Mouse (Mus musculus) cerebellum, adult 11-12 months (tissue): ENCODE results near the gene Def8.
"Not testable (repeated sequence)": the region's sequence is repeated elsewhere in the genome, so short reads cannot be mapped to it uniquely, and the experiment has no call there.

Source experiments
- DNase-seq: peaks from one replicate; pipeline ENCODE4 v3.0.0; 2022

Gene Def8

DNA sequence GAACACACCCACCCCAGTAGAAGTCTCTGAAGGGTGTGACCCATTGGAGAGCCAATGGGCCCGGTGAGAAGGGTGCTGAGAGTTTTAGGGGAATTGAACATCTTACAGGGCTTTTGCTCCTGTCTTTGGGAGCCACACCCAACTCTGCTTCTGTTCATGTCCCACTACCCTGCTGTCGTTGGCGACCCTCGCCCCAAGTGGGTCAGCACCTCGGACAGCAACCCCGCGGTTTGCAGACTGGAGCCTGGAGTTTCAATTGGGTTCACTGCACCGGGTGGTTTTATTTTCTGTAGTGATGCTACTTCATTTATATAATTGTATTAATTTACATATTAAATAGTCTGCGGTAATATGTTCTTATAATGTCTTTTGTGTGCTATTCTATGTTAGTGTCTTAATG, 9.1 kb upstream of the Def8 start:
- DNase-seq = no peak

DNA sequence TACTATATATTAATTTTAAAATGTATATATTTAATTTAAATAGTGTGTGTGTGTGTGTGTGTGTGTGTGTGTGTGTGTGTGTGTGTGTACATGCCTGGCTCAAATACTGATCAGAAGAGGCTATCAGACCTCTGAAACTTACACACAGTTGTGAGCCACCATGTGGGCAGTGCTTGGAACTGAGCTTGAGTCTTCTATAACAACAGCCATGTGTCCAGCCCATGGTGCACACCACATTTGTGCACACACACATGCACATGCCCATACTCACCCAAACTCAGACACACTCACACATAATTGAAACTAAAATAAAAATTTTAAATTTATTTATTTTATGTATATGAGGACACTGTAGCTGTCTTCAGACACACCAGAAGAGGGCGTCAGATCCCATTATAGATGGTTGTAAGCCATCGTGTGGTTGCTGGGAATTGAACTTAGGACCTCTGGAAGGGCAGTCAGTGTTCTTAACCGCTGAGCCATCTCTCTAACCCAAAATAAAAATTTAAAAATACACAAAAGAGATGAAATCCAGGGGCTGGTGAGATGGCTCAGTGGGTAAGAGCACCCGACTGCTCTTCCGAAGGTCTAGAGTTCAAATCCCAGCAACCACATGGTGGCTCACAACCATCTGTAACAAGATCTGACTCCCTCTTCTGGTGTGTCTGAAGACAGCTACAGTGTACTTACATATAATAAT, 8.2 kb upstream of the Def8 start:
- not testable (repeated sequence) for DNase-seq

DNA sequence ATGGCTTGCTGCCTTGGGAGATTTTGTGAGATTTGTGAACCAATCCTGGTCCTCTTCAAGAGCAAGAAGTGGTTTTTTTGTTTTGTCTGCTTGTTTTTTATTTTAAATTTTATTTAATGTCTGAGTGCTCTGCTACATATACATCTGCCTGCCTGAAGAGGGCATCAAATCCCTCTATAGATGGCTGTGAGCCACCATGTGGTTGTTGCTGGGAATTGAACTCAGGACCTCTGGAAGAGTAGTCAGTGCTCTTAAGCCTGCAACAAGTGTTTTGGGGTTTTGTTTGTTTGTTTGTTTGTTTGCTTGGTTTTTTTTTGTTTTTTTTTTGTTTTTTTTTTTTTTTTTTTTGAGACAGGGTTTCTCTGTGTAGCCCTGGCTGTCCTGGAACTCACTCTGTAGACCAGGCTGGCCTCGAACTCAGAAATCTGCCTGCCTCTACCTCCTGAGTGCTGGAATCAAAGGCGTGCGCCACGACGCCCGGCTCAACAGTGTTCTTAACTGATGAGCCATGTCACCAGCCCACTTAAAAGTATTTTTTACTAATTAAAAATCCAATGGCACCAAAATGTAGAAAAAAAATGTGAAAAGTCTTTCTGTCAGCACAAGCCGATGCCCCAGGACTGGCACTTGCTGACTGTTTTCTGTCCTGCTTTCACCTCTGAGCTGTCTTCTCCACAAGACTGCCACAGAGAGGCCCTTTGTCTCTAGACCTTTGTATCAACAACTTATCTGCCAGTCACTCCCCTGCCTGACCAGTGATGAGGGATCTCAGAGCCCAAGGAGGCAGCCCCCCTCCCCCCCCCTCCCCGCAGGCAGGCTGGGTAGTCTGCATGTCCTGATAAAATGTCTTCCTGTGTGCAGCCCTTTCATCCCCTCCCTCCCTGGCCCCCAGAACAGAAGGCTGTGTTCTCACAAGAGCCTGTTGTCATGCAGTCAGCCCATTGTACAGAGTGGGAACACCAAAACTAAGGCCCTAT, 7.1 kb upstream of the Def8 start:
- no peak for DNase-seq

DNA sequence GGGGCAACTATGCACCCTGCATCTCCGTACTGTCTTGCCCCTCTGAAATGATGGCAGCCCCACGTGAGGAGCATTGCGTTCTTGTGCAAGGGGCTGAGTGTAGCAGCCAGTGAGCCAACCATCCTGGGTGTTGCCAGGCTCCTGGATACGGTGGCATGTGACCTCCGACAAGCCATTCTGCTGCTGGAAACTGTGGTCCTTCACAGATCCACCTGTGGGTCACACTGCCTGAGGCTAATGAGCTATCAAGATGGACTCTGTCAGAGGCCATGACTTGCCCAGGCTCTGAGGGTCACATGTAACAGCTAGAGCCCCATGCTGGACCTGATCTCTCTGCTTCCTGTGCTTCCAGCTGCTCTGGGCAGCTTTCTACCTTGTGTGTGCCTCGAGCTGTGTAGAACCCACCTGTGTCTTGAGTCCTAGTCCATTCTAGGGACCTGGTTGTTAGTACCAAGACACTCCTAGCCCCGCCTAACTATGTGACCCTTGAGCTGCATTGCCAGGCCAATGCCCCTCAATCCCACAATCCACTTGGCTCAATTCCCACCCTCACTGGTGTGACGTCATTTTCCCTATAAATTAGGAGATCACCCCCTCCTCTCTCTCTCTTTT, 6.3 kb upstream of the Def8 start:
- no peak for DNase-seq

DNA sequence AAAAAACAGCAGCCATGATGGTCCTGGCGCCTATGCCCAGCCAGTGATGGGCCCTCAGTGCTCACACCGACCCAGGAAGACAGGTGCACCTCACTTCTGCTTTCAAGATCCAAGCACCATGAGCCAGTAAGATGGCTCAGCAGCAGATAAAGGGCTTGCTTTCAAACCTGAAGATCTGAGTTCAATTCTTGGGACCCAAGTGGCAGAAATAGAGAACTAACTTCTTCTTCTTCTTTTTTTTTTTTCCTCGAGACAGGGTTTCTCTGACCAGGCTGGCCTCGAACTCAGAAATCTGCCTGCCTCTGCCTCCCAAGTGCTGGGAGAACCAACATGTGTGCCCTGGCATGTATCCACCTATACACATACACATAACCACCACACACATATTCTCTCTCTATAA, 3.6 kb upstream of the Def8 start:
- DNase-seq = no peak

DNA sequence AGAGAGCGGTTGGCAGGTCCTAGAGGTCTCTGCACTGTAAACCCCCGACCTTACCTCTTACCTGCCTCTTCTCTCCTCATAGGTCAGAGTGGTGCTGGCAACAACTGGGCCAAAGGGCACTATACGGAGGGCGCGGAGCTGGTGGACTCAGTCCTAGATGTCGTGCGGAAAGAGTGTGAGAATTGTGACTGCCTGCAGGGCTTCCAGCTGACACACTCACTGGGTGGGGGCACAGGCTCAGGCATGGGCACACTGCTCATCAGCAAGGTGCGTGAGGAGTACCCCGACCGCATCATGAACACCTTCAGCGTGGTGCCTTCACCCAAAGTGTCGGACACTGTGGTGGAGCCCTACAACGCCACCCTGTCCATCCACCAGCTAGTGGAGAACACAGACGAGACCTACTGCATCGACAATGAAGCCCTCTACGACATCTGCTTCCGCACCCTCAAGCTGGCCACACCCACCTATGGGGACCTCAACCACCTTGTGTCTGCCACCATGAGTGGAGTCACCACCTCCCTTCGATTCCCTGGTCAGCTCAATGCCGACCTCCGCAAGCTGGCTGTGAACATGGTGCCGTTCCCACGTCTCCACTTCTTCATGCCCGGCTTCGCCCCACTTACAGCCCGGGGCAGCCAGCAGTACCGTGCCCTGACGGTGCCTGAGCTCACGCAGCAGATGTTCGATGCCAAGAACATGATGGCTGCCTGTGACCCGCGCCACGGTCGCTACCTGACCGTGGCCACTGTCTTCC, 2.6 kb upstream of the Def8 start:
- DNase-seq = no peak

DNA sequence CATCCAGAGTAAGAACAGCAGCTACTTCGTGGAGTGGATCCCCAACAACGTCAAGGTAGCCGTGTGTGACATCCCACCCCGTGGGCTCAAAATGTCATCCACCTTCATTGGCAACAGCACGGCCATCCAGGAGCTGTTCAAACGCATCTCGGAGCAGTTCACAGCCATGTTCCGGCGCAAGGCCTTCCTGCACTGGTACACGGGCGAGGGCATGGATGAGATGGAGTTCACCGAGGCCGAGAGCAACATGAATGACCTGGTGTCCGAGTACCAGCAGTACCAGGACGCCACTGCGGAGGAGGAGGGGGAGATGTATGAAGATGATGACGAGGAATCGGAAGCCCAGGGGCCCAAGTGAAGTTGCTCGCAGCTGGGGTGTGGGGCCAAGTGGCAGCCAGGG, 2.0 kb upstream of the Def8 start:
- no peak for DNase-seq

DNA sequence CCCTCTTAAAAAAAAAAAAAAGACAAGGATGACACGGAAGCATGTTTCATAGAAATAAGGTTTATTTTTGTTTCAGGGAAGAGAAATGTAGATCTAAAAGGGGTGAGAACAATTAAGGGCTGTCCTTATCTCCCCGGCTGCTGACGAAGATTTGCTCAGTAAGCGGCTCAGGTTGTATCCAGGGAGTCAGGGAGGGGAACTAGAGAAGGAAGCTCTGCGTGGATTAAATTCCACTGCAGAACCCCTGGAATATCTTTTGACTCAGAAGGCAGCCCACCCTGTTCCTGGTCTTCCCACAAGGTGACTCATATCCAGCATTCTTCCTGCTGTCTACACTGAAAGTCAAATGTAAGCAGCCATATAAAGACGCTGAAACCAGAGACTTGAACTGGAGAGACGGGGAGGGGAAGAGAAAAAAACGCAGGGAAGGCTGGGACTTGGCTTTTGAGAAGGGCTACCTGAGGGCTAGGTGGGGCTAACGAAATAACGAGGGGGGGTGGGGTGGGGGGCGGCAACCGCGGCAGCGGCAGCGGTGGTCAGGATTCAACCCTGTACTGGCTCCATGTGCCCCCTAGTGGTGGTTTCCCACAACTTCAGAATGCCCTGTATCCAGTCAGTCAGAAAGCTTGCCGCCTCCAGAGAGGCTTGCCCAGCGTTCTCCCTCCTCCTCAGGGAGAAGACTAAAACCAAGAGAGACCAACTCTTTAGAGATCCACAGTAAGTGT, 1.1 kb upstream of the Def8 start:
- peak; percentile 75 for DNase-seq

DNA sequence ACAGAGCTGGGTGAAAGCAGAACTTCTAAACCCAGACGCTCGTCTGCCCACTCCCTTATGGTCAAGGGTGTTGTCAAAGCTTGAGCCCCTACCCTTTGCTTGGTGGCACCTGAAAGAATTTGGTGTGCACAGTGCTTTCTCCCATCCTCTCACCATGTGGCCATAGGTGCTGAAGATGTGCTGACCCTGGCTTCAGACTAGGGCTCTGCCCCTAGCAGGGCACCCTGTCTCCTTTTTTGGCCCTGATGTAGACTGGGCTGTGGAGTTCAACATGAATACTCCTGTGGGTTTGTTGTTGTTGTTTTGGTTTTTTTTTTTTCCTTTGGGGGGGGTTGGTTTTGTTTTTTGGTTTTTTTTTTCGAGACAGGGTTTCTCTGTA, 557 bp upstream of the Def8 start:
- no peak for DNase-seq

DNA sequence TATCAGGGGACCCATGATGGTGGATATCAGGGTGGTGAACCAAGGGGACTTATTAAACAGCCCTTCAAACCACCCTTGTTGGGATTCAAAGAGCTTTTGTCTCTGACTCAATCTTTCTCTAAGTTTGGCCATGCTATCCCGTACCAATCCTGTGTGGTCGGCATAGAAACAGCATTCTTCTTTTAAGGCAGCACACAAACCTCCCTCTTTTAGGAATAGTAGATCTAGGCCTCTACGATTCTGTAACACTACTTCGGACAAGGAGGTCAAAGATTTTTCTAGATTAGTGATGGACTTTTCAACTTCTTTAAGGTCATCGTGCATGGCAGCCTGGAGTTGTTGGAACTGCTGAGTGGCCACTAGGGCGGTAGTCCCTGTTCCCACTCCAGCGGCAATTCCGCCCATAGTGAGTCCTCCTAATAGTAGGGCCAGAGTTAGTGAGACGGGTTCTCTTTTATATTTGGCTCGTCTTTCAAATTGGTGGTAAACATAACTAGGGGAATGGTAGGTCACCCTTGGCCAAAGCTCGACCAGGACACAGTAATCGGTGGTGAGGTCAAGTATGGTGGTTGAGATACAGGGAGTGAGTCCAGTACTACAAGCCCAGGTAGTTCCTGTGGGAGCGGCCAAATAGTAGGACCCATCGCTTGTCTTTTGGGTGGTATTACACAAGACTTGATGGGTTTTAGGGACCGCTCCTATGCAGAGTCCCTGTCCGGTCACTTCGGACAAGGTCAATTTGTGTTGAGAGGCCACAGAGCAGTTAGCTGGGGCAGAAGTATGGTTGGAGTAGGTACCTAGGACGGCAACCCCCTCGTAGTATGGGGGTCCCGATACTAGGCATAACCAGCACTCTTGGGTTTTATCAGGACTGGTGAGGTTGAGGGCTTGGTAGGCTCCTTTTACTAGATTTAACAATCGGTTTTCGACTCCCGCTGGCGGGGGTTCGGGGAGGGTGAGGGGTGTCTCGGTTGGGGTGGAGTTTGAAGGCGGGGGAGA, 3.5 kb downstream of the Def8 start:
- no peak for DNase-seq

DNA sequence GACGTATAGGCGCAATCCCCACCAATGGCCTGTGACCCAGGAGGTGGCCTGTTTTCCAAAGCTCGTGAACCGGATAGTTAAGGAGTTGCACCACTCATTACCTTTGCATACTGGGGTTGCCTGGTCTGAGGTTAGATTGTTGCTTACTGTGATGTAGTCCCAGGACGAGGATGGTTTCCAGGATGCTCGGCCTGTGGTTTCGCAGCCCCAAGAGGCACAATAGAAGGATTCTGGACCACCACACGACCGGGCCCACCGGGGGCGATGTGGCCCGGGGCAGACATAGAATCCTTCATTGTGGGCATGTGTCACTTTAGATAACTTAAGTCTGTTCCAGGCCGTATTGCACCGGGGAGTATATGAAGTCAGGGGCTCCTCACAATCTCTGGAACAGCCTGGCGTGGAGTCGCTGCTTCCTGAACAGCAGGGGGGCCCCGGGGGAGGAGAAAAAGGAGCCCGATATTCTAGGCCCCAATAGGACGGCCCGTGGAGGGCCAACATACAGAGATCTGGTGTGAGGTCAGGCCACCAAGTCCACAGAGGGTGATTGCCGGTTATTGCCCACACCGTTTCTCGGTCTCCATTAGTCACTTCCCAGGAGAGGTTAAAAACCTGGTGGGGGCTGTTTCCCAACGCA, 4.4 kb downstream of the Def8 start:
- DNase-seq = no peak

DNA sequence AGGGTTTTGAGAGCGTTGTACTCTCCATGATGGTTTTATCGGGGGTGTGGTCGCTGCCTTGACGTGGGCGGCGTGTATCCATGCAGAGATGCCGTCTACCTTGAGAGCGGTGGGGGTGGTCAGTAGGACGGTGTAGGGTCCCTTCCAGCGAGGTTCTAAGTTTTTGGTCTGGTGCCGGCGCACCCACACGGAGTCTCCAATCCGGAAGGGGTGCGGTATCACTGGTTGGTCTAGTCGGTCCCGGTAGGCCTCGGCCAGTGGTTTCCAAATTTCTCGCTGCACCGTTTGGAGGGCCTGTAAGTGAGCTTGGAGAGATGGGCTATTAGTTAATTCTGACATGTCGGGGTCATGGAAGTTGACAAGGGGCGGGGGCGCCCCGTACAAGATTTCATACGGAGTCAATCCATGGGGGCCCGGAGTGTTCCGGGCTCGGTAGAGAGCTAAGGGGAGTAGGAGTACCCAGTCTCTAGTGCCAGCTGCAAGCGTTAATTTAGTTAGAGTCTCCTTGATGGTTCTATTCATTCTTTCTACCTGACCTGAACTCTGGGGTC, 5.1 kb downstream of the Def8 start:
- peak; percentile 34 for DNase-seq

DNA sequence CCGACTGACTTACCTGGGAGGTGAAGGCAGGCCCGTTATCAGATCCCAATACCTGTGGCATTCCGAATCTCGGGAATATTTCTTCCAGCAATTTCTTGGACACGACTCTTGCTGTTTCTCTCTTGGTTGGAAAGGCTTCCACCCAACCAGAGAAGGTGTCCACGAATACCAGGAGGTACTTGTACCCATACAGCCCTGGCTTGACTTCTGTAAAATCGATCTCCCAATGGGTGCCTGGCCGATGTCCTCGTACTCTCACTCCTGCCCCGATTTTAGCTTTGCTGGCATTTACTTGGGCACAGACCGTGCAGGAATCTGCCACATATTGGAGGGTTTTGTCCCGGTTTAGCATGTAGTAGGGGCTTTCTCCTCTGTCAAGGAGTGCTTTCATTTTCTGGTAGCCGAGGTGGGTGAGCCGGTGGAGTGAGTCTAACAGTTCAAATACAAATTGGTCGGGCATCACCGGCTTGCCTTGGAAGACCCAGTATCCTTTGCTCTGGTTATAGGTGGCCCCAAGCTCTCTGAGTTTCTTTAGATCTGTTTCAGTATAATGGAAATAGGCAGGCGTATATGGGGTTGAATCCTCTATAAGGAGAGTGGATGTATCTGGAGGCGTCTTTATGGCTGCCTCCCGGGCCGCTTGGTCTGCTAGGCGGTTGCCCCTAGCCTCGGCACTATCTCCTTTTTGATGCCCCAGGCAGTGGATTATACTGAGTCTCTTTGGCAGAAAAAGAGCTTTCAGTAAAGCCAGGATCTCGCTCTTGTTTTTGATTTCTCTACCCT, 5.8 kb downstream of the Def8 start:
- peak; percentile 12 for DNase-seq

DNA sequence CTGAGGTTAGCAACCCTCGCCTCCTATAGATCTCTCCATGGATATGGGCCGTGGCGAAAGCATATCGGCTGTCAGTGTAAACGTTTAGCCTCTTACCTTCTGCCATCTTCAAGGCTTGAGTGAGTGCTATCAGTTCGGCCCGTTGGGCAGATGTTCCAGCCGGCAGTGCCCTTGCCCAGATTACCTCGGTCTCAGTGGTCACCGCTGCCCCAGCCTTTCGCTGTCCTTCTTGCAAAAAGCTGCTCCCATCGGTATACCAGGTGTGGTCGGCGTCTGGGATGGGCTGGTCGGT, 6.3 kb downstream of the Def8 start:
- peak; percentile 14 for DNase-seq

DNA sequence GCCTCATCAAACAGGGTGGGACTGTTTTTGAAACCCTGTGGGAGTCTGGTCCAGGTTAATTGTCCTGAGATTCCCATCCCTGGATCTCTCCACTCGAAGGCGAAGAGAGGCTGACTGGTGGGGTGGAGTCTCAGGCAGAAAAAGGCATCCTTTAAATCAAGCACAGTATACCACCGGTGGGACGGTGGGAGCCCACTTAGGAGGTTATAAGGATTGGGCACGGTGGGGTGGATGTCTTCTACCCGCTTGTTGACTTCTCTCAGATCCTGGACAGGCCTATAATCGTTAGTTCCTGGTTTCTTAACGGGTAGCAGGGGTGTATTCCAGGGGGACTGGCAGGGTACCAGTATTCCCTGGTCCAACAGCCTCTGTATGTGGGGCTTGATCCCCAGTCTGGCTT, 7.6 kb downstream of the Def8 start:
- not testable (repeated sequence) for DNase-seq

DNA sequence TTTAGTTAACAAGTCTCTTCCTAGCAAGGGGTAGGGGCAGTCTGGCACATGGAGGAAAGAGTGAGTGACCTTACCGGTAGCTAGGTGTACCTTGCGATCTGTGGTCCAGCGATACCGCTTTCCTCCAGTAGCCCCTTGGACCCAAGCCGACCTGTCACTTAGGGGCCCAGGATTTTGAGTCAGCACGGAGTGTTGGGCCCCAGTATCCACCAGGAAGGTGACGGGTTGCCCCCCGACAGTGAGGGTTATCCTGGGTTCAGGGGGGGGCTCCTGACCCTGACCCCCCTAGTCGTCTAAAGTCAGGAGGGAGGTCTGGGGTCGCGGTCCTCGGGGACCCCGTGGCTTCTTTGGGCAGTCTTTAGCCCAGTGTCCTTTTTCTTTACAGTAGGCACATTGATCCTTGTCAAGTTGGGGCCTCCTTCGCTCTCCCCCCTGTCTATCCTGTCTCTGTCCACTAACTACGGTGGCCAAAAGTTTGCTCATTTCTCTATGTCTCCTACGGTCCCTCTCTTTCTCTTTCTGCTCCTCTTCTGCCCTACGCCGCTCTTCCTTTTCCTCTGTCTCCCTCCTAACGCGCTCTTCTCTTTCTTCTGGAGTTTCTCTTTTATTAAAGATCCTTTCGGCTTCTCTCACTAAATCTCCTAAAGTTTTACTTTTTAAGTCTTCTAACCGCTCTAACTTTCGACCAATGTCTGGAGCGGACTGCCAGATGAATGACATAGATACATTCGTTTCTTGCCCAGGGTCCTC, 8.5 kb downstream of the Def8 start:
- DNase-seq = peak; percentile 18

DNA sequence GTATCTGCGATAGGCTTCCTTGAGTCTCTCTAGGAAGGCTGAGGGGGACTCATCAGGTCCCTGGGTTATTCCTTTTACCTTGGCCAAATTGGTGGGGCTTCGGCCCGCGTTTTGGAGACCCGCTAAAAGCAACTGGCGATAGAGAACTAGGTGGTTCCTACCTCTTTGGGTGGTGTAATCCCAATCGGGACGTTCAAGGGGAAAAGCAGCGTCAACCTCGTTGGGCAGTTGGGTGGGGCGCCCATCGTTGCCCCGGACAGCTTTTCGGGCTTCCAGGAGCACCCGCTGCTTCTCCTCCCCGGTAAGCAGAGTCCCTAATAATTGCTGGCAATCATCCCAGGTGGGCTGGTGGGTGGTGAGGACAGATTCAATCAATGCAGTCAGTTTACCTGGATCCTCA, 9.1 kb downstream of the Def8 start:
- peak; percentile 27 for DNase-seq

DNA sequence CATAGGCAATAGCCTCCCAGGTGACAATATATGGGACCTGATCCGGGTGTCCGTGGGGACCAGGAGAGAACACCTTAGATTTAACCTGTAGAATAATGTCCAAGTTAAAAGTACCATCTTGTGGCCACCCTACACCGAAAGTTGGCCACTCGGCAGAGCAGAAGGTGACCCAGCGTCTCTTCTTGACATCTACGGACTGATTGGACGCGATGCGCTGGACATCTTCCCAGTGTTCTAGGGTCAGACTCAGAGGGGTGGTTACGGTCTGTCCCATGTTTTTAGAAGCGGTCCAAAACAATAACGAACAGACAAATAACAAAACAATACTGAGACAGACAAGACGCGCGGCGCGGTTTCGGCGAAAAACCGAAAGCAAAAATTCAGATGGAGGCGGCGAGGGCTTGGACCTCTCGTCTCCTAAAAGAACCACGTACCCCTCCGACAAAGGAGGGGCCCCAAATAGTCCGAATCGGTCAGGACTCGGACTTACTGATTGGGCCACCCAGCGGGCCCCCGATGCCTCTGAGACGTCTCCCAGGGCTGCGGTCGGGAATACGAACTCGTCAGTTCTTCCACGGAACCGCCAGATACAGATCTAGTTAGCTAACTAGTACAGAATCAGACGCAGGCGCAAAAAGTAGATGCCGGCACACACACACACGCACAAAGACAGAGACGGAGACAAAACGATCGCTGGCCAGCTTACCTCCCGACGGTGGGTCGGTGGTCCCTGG, 10.1 kb downstream of the Def8 start:
- peak; percentile 32 for DNase-seq
